Mouse (Mus musculus) E14TG2a.4 (cell line): ENCODE results near the gene Spem1.

Source experiments
- CTCF ChIP-seq: conservative IDR thresholded peaks from 2 replicates; pipeline ENCODE4 v1.5.1; 2014; ENCODE audit warnings: low read length
- NANOG ChIP-seq: IDR thresholded peaks from 2 replicates; pipeline ENCODE4 v1.6.1; 2014; ENCODE audit warnings: borderline replicate concordance, low read length, mixed read lengths
- POU5F1 ChIP-seq: IDR thresholded peaks from 2 replicates; pipeline ENCODE4 v1.6.1; 2014; ENCODE audit warnings: low read length, borderline replicate concordance

DNA sequence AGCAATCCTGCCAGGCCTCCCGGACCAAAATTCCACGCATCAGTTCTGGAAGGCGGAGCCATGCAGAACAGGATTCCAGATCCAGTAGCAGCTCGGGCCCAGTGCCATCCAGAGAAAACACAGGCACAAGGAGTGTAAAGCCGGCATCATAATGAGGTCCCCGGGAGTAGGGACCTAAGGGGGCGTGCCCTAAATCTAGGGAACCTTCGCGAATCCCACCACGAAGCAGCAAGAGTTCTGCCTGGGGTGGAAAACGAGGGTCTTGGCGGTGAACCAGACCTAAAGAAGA lies 17.4 kb downstream of the Spem1 start:
- TF ChIP-seq CTCF, result no peak
- no peak for TF ChIP-seq NANOG
- TF ChIP-seq POU5F1, result no peak
